Mouse (Mus musculus) neural tube, embryonic 10.5 days (tissue): Measurements from ENCODE around the gene Krt222.

Source experiments
- DNase-seq: peaks from one replicate; pipeline ENCODE4 v3.0.0-alpha.2; 2017; ENCODE audit warnings: low spot score; ENCODE audit errors: extremely low spot score

Gene Krt222

GRCm38 (mm10) chr11:99238468-99238867, 5.4 kb downstream of the Krt222 start:
- DNase-seq, result no peak

- no peak for DNase-seq
These were observed 12.7 kb downstream of the Krt222 start for GRCm38 (mm10) chr11:99231049-99231816.

- peak; percentile 90 for DNase-seq
These were observed 13.4 kb downstream of the Krt222 start, which contains the start of gene Smarce1 for GRCm38 (mm10) chr11:99230261-99231048. Smarce1 (minus strand) TSS chr11:99231017.

- DNase-seq, result peak; percentile 31
These were observed 14.1 kb downstream of the Krt222 start for GRCm38 (mm10) chr11:99229641-99230260.

- no peak for DNase-seq
These were observed 17.6 kb downstream of the Krt222 start for GRCm38 (mm10) chr11:99226298-99226697.

- DNase-seq, result no peak
These were observed 20.6 kb downstream of the Krt222 start for GRCm38 (mm10) chr11:99223310-99223709.

GRCm38 (mm10) chr11:99221811-99222210, 22.1 kb downstream of the Krt222 start:
- DNase-seq, result no peak

GRCm38 (mm10) chr11:99217248-99217986, 26.5 kb downstream of the Krt222 start:
- DNase-seq, result no peak

GRCm38 (mm10) chr11:99216181-99216580, 27.7 kb downstream of the Krt222 start:
- DNase-seq, result no peak

- no peak for DNase-seq
These were observed 31.2 kb downstream of the Krt222 start for GRCm38 (mm10) chr11:99212693-99213092.

- no peak for DNase-seq
These were observed 31.9 kb downstream of the Krt222 start for GRCm38 (mm10) chr11:99211964-99212363.

GRCm38 (mm10) chr11:99208105-99208669, 35.7 kb downstream of the Krt222 start:
- DNase-seq, result no peak

GRCm38 (mm10) chr11:99207449-99207848, 36.4 kb downstream of the Krt222 start:
- DNase-seq, result no peak

- no peak for DNase-seq
These were observed 36.9 kb downstream of the Krt222 start for GRCm38 (mm10) chr11:99206954-99207353.

- peak; percentile 49 for DNase-seq
These were observed 54.7 kb downstream of the Krt222 start for GRCm38 (mm10) chr11:99189154-99189582.

GRCm38 (mm10) chr11:99187348-99187747, 56.5 kb downstream of the Krt222 start:
- DNase-seq, result no peak

- no peak for DNase-seq
These were observed 57.0 kb downstream of the Krt222 start for GRCm38 (mm10) chr11:99186836-99187235.
